Mouse (Mus musculus): ENCODE results near the gene Mdh1b.

DNA sequence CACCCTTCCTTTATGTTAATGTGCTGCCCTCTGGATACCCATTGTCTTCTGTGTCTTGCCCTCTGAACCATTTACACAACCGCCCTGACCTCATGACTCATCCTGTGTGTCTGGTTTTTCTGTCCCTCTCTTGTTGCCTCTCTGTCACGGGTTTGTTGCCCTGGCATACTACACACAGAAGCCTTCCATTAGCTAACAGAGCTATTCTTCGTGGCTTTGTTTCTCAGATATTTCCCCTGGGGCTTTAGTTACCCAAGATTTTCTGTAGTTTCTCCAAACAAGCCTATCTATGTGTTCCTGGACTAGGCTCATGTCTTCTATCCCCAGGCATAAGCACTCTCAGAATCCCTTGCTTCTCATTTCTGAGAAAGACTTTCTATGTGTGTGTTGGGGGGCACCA, 21.2 kb downstream of the Mdh1b start:
- TF ChIP-seq CTCF (IDR thresholded peaks at IDR 0.05 in 2 of 3, conservative IDR thresholded peaks at IDR 0.05 in 1 of 3; ENCODE audit: control insufficient read depth in 1 of 3, insufficient read depth in 1 of 3, low read depth in 2 of 3, low read length in 3 of 3, poor library complexity in 1 of 3, severe bottlenecking in 1 of 3) (no peak), POLR2AphosphoS2 (IDR thresholded peaks at IDR 0.05; ENCODE audit: low read length) (no peak), ZC3H11A (IDR thresholded peaks at IDR 0.05; ENCODE audit: low read depth, low read length) (no peak), USF1 (IDR thresholded peaks at IDR 0.05; ENCODE audit: low read depth, low read length) (no peak)
